Mouse (Mus musculus): Measurements from ENCODE around the gene Wdfy4. TPM values are rescaled to one million over a fixed set of nuclear protein-coding genes. Genes with fewer than 3 reads are reported as not detected.

Gene Wdfy4
- total and polyA plus RNA-seq, 3 experiments: under 0.01 TPM; not detected in 2

GRCm38 (mm10) chr14:33146287-33146686 is 39.0 kb downstream of the Wdfy4 start:
- no peak for ATAC-seq (ENCODE audit: extremely low read depth, insufficient number of reproducible peaks, low FRiP score, poor library complexity, severe bottlenecking)
- no peak for TF ChIP-seq GATA2 (IDR thresholded peaks at IDR 0.05; ENCODE audit: borderline replicate concordance, low read depth, low read length)
- TF ChIP-seq GATA1 (IDR thresholded peaks at IDR 0.05; ENCODE audit: borderline replicate concordance, low read length): no peak
- no peak for TF ChIP-seq CTCF (IDR thresholded peaks at IDR 0.05; ENCODE audit: low read depth, low read length)
- no peak for TF ChIP-seq TAL1 (conservative IDR thresholded peaks at IDR 0.05; ENCODE audit: low read depth, low read length)
- TF ChIP-seq POLR2AphosphoS5 (IDR thresholded peaks at IDR 0.05; ENCODE audit: insufficient replicate concordance, low read depth, low read length): no peak
- H3K27me3 ChIP-seq (ENCODE audit: insufficient read depth, low read length): no peaks in the 10 kb centered on the region
- H3K4me1 ChIP-seq (ENCODE audit: insufficient read depth, low read depth, low read length): no peaks in the 10 kb centered on the region
- no peak for DNase-seq (ENCODE audit: low spot score)
- H3K36me3 ChIP-seq (replicated peaks): no peaks in the 10 kb centered on the region
- H3K4me3 ChIP-seq (ENCODE audit: low read depth, low read length): no peak overlapping the region
- H3K9me3 ChIP-seq (replicated peaks): peaks cover 68% of the 10 kb centered on the region

DNA sequence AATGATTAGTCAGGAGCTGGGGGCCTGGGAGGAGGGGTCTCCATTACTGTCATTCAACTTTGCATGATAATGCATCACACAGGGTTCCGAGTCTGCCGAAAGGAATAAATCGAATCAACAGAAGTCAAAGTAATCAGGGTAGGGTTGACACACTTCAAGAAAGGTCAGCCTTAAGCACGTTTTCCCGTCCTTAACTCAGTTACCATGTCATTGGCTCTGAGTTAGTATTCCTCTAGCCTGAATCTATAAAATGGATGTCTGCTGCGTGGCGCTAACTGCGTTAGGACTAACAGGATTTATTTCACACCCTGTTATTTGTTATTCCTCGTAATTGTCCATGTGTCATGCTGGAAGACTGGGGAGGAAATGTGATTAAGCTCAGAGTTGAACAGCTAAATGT is 48.5 kb downstream of the Wdfy4 start:
- no peak for ATAC-seq (ENCODE audit: extremely low read depth, insufficient number of reproducible peaks, low FRiP score, poor library complexity, severe bottlenecking)
- TF ChIP-seq TAL1 (conservative IDR thresholded peaks at IDR 0.05; ENCODE audit: low read depth, low read length): no peak
- no peak for TF ChIP-seq POLR2AphosphoS5 (IDR thresholded peaks at IDR 0.05; ENCODE audit: insufficient replicate concordance, low read depth, low read length)
- no peak for TF ChIP-seq GATA2 (IDR thresholded peaks at IDR 0.05; ENCODE audit: borderline replicate concordance, low read depth, low read length)
- no peak for TF ChIP-seq GATA1 (IDR thresholded peaks at IDR 0.05; ENCODE audit: borderline replicate concordance, low read length)
- TF ChIP-seq CTCF (IDR thresholded peaks at IDR 0.05; ENCODE audit: low read depth, low read length): no peak
- H3K9me3 ChIP-seq (replicated peaks): peaks cover 44% of the 10 kb centered on the region
- no peaks in the 10 kb centered on the region for H3K4me1 ChIP-seq (ENCODE audit: insufficient read depth, low read depth, low read length)
- no peaks in the 10 kb centered on the region for H3K36me3 ChIP-seq (replicated peaks)
- no peaks in the 10 kb centered on the region for H3K27me3 ChIP-seq (ENCODE audit: insufficient read depth, low read length)
- DNase-seq (ENCODE audit: low spot score): no peak
- H3K4me3 ChIP-seq (ENCODE audit: low read depth, low read length): no peak overlapping the region

GRCm38 (mm10) chr14:33135170-33135569 is 50.1 kb downstream of the Wdfy4 start:
- Histone ChIP-seq H3K27me3 (ENCODE audit: insufficient read depth, low read length) (no peaks in the 10 kb centered on the region), H3K9me3 (replicated peaks) (peaks cover 40% of the 10 kb centered on the region), H3K4me3 (ENCODE audit: low read depth, low read length) (no peak overlapping the region), H3K4me1 (ENCODE audit: insufficient read depth, low read depth, low read length) (no peaks in the 10 kb centered on the region), H3K36me3 (replicated peaks) (no peaks in the 10 kb centered on the region)
- TF ChIP-seq GATA1 (IDR thresholded peaks at IDR 0.05; ENCODE audit: borderline replicate concordance, low read length) (no peak), GATA2 (IDR thresholded peaks at IDR 0.05; ENCODE audit: borderline replicate concordance, low read depth, low read length) (no peak), TAL1 (conservative IDR thresholded peaks at IDR 0.05; ENCODE audit: low read depth, low read length) (no peak), POLR2AphosphoS5 (IDR thresholded peaks at IDR 0.05; ENCODE audit: insufficient replicate concordance, low read depth, low read length) (no peak), CTCF (IDR thresholded peaks at IDR 0.05; ENCODE audit: low read depth, low read length) (no peak)
- no peak for ATAC-seq (ENCODE audit: extremely low read depth, insufficient number of reproducible peaks, low FRiP score, poor library complexity, severe bottlenecking)
- no peak for DNase-seq (ENCODE audit: low spot score)

GRCm38 (mm10) chr14:33131044-33131758 is 54.1 kb downstream of the Wdfy4 start:
- Histone ChIP-seq H3K9me3 (replicated peaks) (peaks cover 32% of the 10 kb centered on the region), H3K4me3 (ENCODE audit: low read depth, low read length) (no peak overlapping the region), H3K36me3 (replicated peaks) (no peaks in the 10 kb centered on the region), H3K27me3 (ENCODE audit: insufficient read depth, low read length) (no peaks in the 10 kb centered on the region), H3K4me1 (ENCODE audit: insufficient read depth, low read depth, low read length) (no peaks in the 10 kb centered on the region)
- no peak for TF ChIP-seq TAL1 (conservative IDR thresholded peaks at IDR 0.05; ENCODE audit: low read depth, low read length)
- no peak for TF ChIP-seq CTCF (IDR thresholded peaks at IDR 0.05; ENCODE audit: low read depth, low read length)
- no peak for ATAC-seq (ENCODE audit: extremely low read depth, insufficient number of reproducible peaks, low FRiP score, poor library complexity, severe bottlenecking)
- no peak for DNase-seq (ENCODE audit: low spot score)

DNA sequence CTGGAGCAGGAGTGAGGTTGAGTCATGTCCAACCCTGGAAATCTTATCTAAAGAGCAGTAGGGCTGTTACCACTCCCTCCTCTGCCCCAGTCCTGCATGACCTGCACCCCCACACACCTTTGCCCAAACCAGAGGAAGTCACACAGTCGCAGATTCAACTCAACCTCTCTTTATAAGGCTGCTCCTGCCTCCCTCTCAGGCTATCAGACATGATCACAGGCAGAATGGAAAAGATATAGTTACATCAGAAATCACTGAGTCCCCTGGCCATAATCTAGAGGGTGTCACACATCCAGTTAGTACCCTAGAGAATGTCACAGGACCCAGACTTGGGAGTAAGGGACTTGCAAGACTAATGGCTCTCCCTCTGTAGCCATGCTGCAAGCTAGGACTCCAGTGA is 68.7 kb downstream of the Wdfy4 start:
- no peak for ATAC-seq (ENCODE audit: extremely low read depth, insufficient number of reproducible peaks, low FRiP score, poor library complexity, severe bottlenecking)
- peaks cover 29% of the 10 kb centered on the region for H3K9me3 ChIP-seq (replicated peaks)
- H3K27me3 ChIP-seq (ENCODE audit: insufficient read depth, low read length): no peaks in the 10 kb centered on the region
- H3K4me3 ChIP-seq (ENCODE audit: low read depth, low read length): no peak overlapping the region
- TF ChIP-seq GATA2 (IDR thresholded peaks at IDR 0.05; ENCODE audit: borderline replicate concordance, low read depth, low read length) (no peak), TAL1 (conservative IDR thresholded peaks at IDR 0.05; ENCODE audit: low read depth, low read length) (no peak), POLR2AphosphoS5 (IDR thresholded peaks at IDR 0.05; ENCODE audit: insufficient replicate concordance, low read depth, low read length) (no peak), CTCF (IDR thresholded peaks at IDR 0.05; ENCODE audit: low read depth, low read length) (no peak), GATA1 (IDR thresholded peaks at IDR 0.05; ENCODE audit: borderline replicate concordance, low read length) (no peak)
- H3K4me1 ChIP-seq (ENCODE audit: insufficient read depth, low read depth, low read length): no peaks in the 10 kb centered on the region
- H3K36me3 ChIP-seq (replicated peaks): no peaks in the 10 kb centered on the region
- DNase-seq (ENCODE audit: low spot score): no peak

GRCm38 (mm10) chr14:33104809-33105208 is 80.5 kb downstream of the Wdfy4 start:
- Histone ChIP-seq H3K27me3 (ENCODE audit: insufficient read depth, low read length) (no peaks in the 10 kb centered on the region), H3K9me3 (replicated peaks) (peaks cover 64% of the 10 kb centered on the region), H3K4me1 (ENCODE audit: insufficient read depth, low read depth, low read length) (no peaks in the 10 kb centered on the region), H3K36me3 (replicated peaks) (no peaks in the 10 kb centered on the region), H3K4me3 (ENCODE audit: low read depth, low read length) (no peak overlapping the region)
- DNase-seq (ENCODE audit: low spot score): no peak
- TF ChIP-seq GATA2 (IDR thresholded peaks at IDR 0.05; ENCODE audit: borderline replicate concordance, low read depth, low read length) (no peak), GATA1 (IDR thresholded peaks at IDR 0.05; ENCODE audit: borderline replicate concordance, low read length) (no peak), CTCF (IDR thresholded peaks at IDR 0.05; ENCODE audit: low read depth, low read length) (no peak), TAL1 (conservative IDR thresholded peaks at IDR 0.05; ENCODE audit: low read depth, low read length) (no peak), POLR2AphosphoS5 (IDR thresholded peaks at IDR 0.05; ENCODE audit: insufficient replicate concordance, low read depth, low read length) (no peak)
- no peak for ATAC-seq (ENCODE audit: extremely low read depth, insufficient number of reproducible peaks, low FRiP score, poor library complexity, severe bottlenecking)

All from G1E (cell line).